Mouse (Mus musculus) lung, embryonic 14.5 days (tissue): ENCODE measurements at regions not wholly inside any gene's neighbourhood (a gene's known extent, or its start where the extent isn't known, plus 50 kb on each side); places are given as distances from the start of the nearest gene placed in this dataset. TPM values are rescaled to one million over a fixed set of nuclear protein-coding genes. Genes with fewer than 3 reads are reported as not detected.

Experiments used
- ATAC-seq: fragments of 200-750 bp; cut with Nextera tagmentation; 2 replicates; pipeline ENCODE4 v1.8.0; 2017; ENCODE audit warnings: mild to moderate bottlenecking, moderate TSS enrichment, moderate library complexity; ENCODE audit not compliant: insufficient read depth
- DNase-seq: peaks from one replicate; pipeline ENCODE4 v3.0.0-alpha.2; 2015
- H3K27ac ChIP-seq: fragments of 300-500 bp; sonication (generic); 2 replicates; pipeline ENCODE4 v1.5.1; 2014; ENCODE audit warnings: low read depth, mild to moderate bottlenecking, moderate library complexity
- H3K27me3 ChIP-seq: fragments of 300-500 bp; sonication (generic); 2 replicates; pipeline ENCODE4 v1.6.1; 2014; ENCODE audit warnings: low read length, control low read depth; ENCODE audit not compliant: insufficient read depth
- H3K36me3 ChIP-seq: fragments of 300-500 bp; sonication (generic); 2 replicates; pipeline ENCODE4 v1.6.1; 2014; ENCODE audit warnings: control low read depth; ENCODE audit not compliant: insufficient read depth
- H3K4me1 ChIP-seq: fragments of 300-500 bp; sonication (generic); 2 replicates; pipeline ENCODE4 v1.6.1; 2014; ENCODE audit warnings: antibody characterized with exemption, control low read depth; ENCODE audit not compliant: insufficient read depth
- H3K4me2 ChIP-seq: fragments of 300-500 bp; sonication (generic); 2 replicates; pipeline ENCODE4 v1.6.1; 2014; ENCODE audit warnings: mild to moderate bottlenecking
- H3K4me3 ChIP-seq: fragments of 300-500 bp; sonication (generic); 2 replicates; pipeline ENCODE4 v1.5.1; 2014; ENCODE audit warnings: low read depth, low read length
- H3K9ac ChIP-seq: fragments of 300-500 bp; sonication (generic); 2 replicates; pipeline ENCODE4 v1.6.1; 2014
- H3K9me3 ChIP-seq: fragments of 300-500 bp; sonication (generic); 2 replicates; pipeline ENCODE4 v1.6.1; 2016; ENCODE audit warnings: low read depth, low read length, control low read depth
- CTCF ChIP-seq: IDR thresholded peaks from 2 replicates; pipeline ENCODE4 v1.5.1; 2016; ENCODE audit warnings: antibody characterized with exemption, low read depth
- WGBS: fragments of 180-500 bp; shearing (Covaris S2); extraction: QIAGEN DNeasy Blood & Tissue Kit; methylation state at CpG from one replicate; pipeline ENCODE4 v1.1.7; 2014; 5-methylcytosine and 5-hydroxymethylcytosine counted together
- microRNA-seq: library from miRNA; unstranded; fragments of <30 nt; microRNA quantifications from one replicate; pipeline ENCODE4, GENCODE M21; 2016; ENCODE audit warnings: borderline number of aligned reads

DNA sequence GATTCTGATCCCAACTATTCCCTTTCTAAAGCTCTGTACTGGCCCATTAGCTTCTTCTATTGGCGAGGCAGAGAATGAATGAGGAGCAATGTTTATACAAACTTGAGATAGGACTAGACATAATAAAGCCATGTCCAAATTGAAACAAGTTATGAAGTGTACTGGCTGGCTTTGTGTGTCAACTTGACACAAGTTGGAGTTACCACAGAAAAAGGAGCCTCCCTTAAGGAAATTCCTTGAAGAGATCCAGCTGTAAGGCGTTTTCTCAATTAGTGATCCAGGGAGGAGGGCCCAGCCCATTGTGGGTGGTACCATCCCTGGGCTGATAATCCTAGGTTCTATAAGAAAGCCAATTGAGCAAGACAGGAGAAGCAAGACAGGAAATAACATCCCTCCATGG, 135.9 kb upstream of the Cr2 start:
- TF ChIP-seq CTCF = no peak
- H3K4me2 ChIP-seq = no peak overlapping the region
- DNase-seq (peak; percentile 77), ATAC-seq (peak; percentile 90)
- no peaks in the 10 kb centered on the region for H3K4me1 ChIP-seq
- H3K9me3 ChIP-seq = no peaks in the 10 kb centered on the region
- no peak overlapping the region for H3K9ac ChIP-seq
- WGBS = 29% methylated on average over 2 of the region's 2 CpGs
- no peaks in the 10 kb centered on the region for H3K27me3 ChIP-seq
- H3K4me3 ChIP-seq = no peak overlapping the region
- H3K27ac ChIP-seq = no peak overlapping the region
- H3K36me3 ChIP-seq = no peaks in the 10 kb centered on the region

DNA sequence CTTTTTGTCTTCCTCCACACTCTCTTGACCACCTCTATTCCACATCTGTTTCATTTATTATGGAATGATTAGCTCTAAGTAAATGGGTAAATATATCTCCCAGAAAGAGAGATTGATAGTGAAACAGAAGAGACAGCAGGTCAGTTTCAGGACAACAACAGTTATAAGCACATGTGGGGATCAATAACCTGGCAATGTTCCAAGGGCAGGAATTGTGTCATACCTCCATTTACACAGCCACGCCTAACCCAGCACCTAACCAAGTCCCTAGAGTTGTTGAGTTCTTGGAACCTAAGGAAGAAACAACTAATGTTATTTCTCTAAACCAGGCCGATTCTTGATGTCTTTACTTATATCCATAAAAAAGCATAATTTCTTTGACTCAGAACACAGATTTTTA, 108.6 kb upstream of the Cr2 start:
- H3K4me2 ChIP-seq = no peak overlapping the region
- no peaks in the 10 kb centered on the region for H3K27me3 ChIP-seq
- H3K9ac ChIP-seq = no peak overlapping the region
- H3K9me3 ChIP-seq = no peaks in the 10 kb centered on the region
- WGBS = 76% methylated on average over 2 of the region's 2 CpGs
- H3K4me3 ChIP-seq = no peak overlapping the region
- DNase-seq = no peak
- H3K27ac ChIP-seq = no peak overlapping the region
- H3K4me1 ChIP-seq = no peaks in the 10 kb centered on the region
- no peak for ATAC-seq
- no peaks in the 10 kb centered on the region for H3K36me3 ChIP-seq
- no peak for TF ChIP-seq CTCF

DNA sequence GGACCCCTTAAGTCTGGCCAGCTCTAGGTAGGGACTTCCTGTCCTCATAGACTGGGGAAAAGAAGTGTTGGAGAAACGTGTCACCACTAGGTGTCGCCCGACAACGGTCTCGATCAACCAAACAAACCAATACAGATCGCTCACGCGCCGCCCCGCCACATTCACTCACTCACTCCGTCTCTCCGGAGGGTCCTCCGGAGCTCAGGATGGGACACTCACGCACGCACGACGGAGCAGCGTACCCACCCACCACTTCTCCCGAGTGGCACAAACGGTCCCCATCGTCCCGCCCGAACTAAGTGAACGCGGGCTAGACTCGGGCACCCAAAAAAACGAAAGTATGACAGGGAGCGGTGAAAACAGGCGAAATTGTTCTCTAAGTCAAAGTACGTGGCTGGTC, 65.0 kb upstream of the Cr2 start:
- Histone ChIP-seq H3K36me3 (no peaks in the 10 kb centered on the region), H3K9ac (no peak overlapping the region), H3K4me2 (no peak overlapping the region), H3K27me3 (no peaks in the 10 kb centered on the region), H3K4me1 (no peaks in the 10 kb centered on the region), H3K27ac (no peak overlapping the region), H3K9me3 (no peaks in the 10 kb centered on the region), H3K4me3 (no peak overlapping the region)
- no peak for TF ChIP-seq CTCF
- ATAC-seq (no peak), DNase-seq (peak; percentile 100)
- WGBS = 4% methylated on average over 30 of the region's 30 CpGs

DNA sequence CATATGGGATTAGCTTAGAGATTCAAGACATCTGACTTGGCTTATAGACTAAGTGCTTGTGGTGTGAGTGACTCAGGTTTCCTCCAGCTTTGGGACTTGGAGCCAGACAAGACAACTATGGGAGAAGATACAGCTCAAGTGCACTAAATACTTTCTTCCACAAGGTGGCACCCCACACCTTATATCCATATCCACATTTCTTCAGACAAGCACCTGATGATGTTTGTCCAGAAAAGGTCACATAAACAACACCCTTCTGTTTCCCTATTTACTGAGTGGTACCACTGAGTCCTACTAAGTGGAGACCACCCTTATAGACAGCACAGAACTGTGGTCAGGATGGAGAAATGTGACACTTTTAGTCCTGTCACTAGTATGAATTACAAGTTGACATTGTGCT, 56.1 kb upstream of the Cr2 start:
- H3K9ac ChIP-seq = no peak overlapping the region
- no peak overlapping the region for H3K4me3 ChIP-seq
- no peaks in the 10 kb centered on the region for H3K4me1 ChIP-seq
- TF ChIP-seq CTCF = peak; percentile 74
- H3K27ac ChIP-seq = no peak overlapping the region
- H3K9me3 ChIP-seq = no peaks in the 10 kb centered on the region
- H3K4me2 ChIP-seq = no peak overlapping the region
- H3K36me3 ChIP-seq = no peaks in the 10 kb centered on the region
- ATAC-seq (peak; percentile 28; the same call in 1 of the 2 replicates), DNase-seq (peak; percentile 77)
- no peaks in the 10 kb centered on the region for H3K27me3 ChIP-seq

DNA sequence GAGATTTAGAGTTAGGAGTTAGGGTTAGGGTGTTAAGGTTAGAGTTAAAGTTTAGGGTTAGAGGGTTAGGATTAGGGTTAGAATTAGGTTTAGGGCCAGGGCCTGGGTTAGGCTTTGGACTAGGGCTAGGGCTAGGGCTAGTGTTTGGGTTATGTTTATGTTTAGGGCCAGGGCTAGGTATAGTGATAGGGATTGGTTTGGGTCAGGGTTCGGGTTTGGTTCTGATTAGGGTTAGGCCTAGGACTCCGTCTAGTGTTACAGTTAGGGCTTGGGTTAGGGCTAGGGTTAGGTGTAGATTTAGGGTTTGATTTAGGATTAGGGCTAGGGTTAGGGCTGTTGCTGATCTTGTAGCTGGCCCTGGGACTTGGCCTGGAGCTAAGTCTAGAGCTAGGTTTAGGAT, 50.5 kb upstream of the Cr2 start:
- H3K9me3 ChIP-seq = no peaks in the 10 kb centered on the region
- no peak overlapping the region for H3K4me2 ChIP-seq
- no peaks in the 10 kb centered on the region for H3K27me3 ChIP-seq
- no peaks in the 10 kb centered on the region for H3K36me3 ChIP-seq
- H3K9ac ChIP-seq = no peak overlapping the region
- H3K27ac ChIP-seq = no peak overlapping the region
- DNase-seq (no peak), ATAC-seq (no peak)
- WGBS = 83% methylated on average over 2 of the region's 2 CpGs
- TF ChIP-seq CTCF = no peak
- no peak overlapping the region for H3K4me3 ChIP-seq
- H3K4me1 ChIP-seq = no peaks in the 10 kb centered on the region

Small RNA genes lying in the stretch of these regions (microRNA-seq; reads per million reads assigned to microRNA genes)
- gene Gm24802 = not detected
